Mouse (Mus musculus): ENCODE results near the gene Spata32.
"Not testable (repeated sequence)": the region's sequence is repeated elsewhere in the genome, so short reads cannot be mapped to it uniquely, and the experiment has no call there.

Spata32 gene

DNA sequence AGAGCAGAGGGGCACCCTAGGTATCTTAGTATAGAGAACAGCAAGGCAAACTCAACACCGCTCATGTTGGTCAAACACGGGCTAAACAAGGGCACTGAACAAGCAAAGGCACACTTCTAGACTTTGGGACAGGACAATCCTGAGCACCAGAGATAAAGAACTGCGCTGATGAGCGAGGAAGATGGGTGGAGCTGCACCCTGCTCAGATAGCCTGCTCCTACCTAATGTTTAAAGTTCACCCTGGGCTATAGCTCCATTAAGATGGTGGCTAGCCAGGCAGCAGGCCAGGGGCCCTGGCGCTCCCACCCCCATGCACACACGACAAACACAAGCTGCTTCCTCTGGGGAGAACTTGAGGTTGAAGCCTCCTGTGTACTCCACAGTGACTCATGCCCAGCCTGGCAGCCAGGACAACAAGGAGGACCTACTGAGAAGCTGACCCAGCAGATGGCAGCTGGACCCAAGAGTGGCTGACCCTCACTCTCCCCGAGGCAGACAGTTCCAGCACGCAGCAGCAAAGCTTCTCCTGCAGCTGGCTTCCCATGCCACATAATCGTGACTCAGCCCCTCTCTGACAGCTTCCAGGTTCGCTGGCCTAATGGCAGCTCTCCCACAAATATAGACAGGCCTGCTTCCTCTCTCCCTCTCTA, 28.0 kb upstream of the Spata32 start:
- no peak for DNase-seq (ENCODE audit: low spot score)

GRCm38 (mm10) chr11:103244856-103245255, 26.6 kb upstream of the Spata32 start:
- no peak for DNase-seq (ENCODE audit: low spot score)

- no peak for DNase-seq (ENCODE audit: low spot score)
These were observed 22.5 kb upstream of the Spata32 start for GRCm38 (mm10) chr11:103240740-103241139.

- no peak for DNase-seq (ENCODE audit: low spot score)
These were observed 19.5 kb upstream of the Spata32 start for GRCm38 (mm10) chr11:103237757-103238156.

- DNase-seq (ENCODE audit: low spot score), result no peak
These were observed 18.7 kb upstream of the Spata32 start for GRCm38 (mm10) chr11:103236903-103237302.

DNA sequence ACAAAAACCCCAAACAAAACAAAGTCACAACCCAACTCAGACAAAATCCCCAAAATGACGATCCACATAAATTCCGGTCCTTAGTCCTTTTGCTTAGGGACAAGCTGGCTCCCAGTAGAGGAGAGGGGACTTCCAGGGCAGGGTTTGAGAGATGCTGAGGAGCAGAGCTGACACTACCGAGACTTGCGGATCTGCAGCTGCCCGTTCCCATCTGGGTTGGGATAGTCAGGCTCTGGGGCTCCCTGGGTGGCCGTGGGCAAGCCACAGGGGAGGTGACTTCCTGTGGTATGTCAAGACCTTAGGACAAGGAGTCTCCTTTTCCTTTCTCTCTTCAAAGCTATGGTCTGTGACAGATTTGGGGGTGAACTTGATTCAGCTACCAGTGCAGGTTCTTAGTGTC, 18.2 kb upstream of the Spata32 start:
- no peak for DNase-seq (ENCODE audit: low spot score)

- DNase-seq (ENCODE audit: low spot score), result no peak
These were observed 17.5 kb upstream of the Spata32 start for GRCm38 (mm10) chr11:103235702-103236101.

GRCm38 (mm10) chr11:103234447-103234846, 16.2 kb upstream of the Spata32 start:
- no peak for DNase-seq (ENCODE audit: low spot score)

DNA sequence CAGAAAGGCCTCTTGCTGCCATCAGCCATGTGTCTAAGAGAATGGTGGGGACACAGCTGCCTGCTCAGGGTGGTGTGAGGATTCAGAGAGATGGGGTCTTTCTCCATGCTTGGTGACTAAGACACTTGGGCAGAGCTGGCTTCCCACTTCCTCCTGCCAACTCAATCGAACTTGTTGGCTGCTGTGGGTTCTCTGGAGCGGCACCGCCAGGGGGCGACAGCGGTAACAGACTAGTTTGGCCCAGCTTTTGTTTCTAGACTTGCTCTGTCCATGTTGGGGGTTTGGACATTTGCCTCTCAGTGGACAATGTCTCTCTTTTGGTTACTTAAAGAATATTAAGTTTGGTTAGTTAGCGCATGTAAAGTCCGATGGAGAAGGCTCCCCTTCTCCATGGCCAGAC, 14.7 kb upstream of the Spata32 start:
- DNase-seq (ENCODE audit: low spot score), result peak; percentile 43

DNA sequence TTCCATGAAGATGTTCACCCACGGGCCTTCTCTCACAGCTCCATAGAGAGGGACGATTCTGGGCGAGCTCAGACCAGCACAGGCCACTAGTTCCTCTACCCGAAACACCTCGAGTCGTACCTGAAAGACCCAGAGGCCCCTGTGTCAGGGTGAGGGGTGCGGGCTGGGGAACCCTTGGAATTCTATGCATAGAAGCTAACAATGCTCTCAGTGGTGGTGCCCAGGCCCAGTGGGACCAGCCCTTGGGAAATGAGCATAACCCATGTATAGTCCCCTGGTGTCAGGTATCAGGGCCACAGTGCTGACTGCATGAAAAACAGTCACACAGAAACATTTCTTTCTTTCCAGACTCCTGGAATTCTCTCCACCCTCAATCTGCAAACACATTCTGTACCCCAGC, 13.1 kb upstream of the Spata32 start:
- no peak for DNase-seq (ENCODE audit: low spot score)

DNA sequence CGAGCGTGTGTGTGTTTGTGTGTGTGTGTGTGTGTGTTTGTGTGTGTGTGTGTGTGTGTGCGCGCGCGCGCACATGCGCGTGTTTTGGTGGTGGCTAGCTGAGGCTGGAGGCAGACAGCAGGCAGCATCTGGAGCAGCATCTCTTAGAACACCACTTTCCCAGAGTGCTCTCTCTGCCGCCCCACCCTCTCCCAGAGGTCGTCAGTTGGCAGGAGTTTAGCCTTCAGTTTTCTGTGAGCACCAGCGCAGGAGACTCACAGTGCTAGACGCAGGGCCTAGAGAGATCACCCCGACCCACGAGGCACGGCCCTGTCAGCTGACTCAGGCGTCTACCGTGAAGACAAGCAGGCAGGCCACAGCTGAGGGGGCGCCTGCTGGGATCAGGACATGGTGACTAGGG, 12.4 kb upstream of the Spata32 start:
- DNase-seq (ENCODE audit: low spot score), result no peak

DNA sequence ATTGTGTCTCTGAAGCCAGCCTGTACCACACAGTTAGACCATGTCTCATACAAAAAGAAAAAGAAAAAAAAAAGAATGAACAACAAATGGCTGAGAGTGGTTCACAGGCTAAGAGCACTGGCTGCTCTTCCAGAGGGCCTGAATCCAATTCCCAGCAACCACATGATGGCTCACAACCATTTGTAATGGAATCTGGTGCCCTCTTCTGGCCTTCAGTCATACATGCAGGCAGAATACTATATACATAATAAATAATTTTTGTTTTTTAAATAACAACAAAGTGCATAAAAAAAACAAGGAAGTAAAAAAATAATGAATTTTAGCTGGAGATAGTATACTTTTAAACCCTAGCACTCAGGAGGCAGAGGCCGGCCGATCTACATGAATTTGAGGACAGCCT, 11.4 kb upstream of the Spata32 start:
- DNase-seq (ENCODE audit: low spot score), result no peak

DNA sequence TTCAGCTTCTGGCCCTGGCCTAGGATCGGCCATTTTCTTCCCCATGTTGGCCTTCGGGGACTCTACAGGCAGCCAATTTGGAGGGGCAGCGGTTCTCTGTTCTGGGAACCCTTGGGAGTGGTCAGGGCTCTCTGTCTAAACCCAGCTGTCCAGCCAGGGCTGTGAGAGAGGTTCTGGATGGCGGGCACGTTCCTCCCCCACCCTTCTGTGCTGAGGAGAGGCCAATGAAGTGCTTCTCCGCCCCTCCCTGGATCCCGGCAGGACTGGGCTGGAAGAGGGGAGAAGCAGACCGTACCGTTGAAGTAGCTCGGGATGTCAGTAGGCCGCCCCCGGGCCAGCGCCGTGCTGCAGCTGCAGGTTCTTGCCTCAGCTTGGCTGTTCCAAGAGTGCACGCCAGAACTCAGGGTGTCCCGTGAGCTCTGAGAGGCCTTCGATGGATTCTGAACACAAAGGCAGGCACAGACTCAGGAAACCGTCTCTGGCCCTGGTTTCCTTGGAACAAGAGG, 5.8 kb upstream of the Spata32 start:
- DNase-seq (ENCODE audit: low spot score), result no peak

DNA sequence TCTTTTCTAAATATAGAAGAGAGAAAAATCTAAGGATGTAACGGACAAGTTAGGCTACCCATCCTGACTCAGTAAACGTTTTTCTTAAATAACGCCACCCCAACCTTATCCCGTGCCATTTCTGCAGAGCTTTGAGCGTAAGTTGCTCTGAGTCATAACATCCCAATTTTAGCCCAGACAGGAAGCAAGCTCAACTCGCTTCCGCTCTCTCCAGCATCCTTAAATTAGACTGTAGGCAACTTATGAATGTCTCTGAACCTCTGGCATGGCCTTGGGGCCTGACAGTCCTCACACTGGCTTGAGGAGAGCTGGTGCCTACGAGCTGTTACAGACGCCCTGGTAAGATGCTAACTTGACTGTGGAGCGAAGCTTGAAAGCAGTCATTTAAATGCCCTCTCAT, 5.2 kb upstream of the Spata32 start:
- no peak for DNase-seq (ENCODE audit: low spot score)

- not testable (repeated sequence) for DNase-seq (ENCODE audit: low spot score)
These were observed 4.5 kb upstream of the Spata32 start for GRCm38 (mm10) chr11:103222718-103223117.

GRCm38 (mm10) chr11:103221437-103221836, 3.2 kb upstream of the Spata32 start:
- DNase-seq (ENCODE audit: low spot score), result no peak

- no peak for DNase-seq (ENCODE audit: low spot score)
These were observed 1.8 kb upstream of the Spata32 start for GRCm38 (mm10) chr11:103219995-103220394.

- DNase-seq (ENCODE audit: low spot score), result no peak
These were observed 1.0 kb upstream of the Spata32 start for GRCm38 (mm10) chr11:103219259-103219658.

DNA sequence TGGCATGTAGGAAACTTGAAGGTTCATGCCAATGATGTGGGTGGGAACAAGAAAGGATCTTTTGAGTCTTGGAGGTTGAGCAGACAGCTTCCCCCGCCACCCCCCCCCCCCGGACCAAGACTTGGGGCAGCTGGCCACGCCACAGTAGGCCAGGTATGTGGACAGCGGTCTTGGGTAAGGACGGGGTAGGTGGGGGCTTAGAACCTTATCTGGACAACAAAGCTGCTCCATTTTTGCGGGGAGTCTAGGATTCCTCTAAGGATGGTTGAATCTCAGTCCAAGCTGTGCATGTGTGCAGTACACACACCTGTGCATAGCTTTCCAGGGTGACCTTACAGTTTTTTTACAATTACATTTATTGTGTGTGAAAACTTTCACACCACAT, 277 bp upstream of the Spata32 start:
- DNase-seq (ENCODE audit: low spot score), result no peak

DNA sequence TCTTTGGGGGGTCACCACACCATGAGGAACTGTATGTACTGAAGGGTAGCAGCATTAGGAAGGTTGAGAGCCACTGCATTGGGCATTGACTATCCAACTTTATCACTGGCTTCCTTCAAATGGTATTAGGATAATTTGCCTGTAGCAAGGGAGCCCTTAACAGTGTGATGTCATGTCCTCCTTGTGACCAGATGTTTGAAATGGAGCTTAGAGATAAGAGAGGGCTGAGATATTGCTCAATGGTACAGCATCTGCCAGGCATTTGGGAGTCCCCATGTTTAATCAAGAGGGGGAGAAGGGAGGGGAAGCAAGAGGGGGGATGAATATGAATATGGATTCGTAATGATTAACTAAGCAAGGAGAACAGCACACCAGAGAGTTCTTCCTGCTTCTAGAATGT, 2.9 kb downstream of the Spata32 start:
- no peak for DNase-seq (ENCODE audit: low spot score)

DNA sequence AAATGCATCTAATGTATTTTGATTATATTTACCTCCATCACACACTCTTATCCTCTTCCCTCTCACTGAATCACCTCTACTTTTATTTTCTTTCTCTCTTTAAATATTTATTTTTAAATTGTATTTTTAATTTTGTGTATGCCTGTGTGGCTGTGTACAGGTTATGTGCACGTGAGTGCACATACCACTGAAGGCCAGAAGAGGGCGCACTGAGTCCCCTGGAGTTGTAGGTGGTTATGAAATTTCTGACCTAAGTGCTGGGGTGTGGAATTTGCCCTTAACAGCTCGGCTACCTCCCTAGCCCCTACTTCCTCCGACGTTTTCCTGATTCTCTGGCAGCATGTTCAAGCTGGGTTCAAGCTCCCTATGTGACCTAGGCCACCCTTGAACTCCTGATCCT, 4.5 kb downstream of the Spata32 start:
- no peak for DNase-seq (ENCODE audit: low spot score)

GRCm38 (mm10) chr11:103210291-103210690, 7.9 kb downstream of the Spata32 start:
- no peak for DNase-seq (ENCODE audit: low spot score)

GRCm38 (mm10) chr11:103208458-103208857, 9.8 kb downstream of the Spata32 start, which contains the start of gene 1700023F06Rik:
1700023F06Rik (minus strand) TSS chr11:103208558.
- DNase-seq (ENCODE audit: low spot score), result no peak

DNA sequence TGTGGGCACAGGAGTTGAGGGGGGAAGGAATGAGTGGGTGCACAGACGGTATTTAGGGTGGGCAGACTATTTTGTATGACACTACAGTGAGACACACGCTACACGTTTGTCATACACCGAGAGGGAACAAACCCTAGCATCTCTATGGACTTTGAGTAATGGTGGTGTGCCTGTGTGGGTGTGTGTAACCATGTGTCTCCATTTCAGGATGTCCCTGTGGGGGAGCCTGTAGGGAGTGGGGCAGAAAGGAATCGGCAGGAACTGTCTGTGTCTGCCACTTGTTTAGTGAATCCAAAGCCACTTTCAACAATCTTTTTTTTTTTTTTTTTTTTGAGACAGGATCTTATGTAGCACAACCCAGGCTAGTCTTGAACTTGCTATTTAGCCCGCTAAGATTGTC, 12.0 kb downstream of the Spata32 start:
- no peak for DNase-seq (ENCODE audit: low spot score)

All from spleen, adult 12 weeks (tissue).